Comparison of ENCODE assay signal across 21 mouse cellular contexts in genomic region chr9:103376346-103377320, GRCm38 (mm10). TPM values are rescaled to one million over a fixed set of nuclear protein-coding genes. Genes with fewer than 3 reads are reported as not detected.
DNase-seq lines count a peak whose midpoint lies in the region; ATAC-seq and TF ChIP-seq lines count a peak whose summit lies in the region.
"Had no signal": no experiment of that assay in that cellular context is flagged by ENCODE, and none has a peak within 500 bp of the region (broad histone marks: within the 10 kb centered on the region; RNA-seq: fewer than 3 reads in every experiment).

No protein-coding gene starts in this region.

- H3K4me1 ChIP-seq in midbrain, embryonic 11.5 days (ENCODE audit: control insufficient read depth, insufficient read depth, low read length) = no peaks in the 10 kb centered on the region
- no peaks in the 10 kb centered on the region for H3K4me1 ChIP-seq in midbrain, embryonic 13.5 days (replicated peaks)
- peaks cover 12% of the 10 kb centered on the region; the same call in 1 of the 2 replicates for H3K4me1 ChIP-seq in embryonic facial prominence, embryonic 10.5 days
- no peaks in the 10 kb centered on the region for H3K4me1 ChIP-seq in intestine, embryonic 15.5 days (replicated peaks)
- H3K4me1 ChIP-seq in stomach, embryonic 15.5 days = no peaks in the 10 kb centered on the region
- peaks cover 8% of the 10 kb centered on the region; the same call in 1 of the 2 replicates for H3K4me1 ChIP-seq in cerebellum, adult 2 months (ENCODE audit: control insufficient read depth, insufficient read depth, low read length)

- H3K9me3 ChIP-seq in midbrain, embryonic 11.5 days (ENCODE audit: control insufficient read depth, low read length) = no peaks in the 10 kb centered on the region
- no peaks in the 10 kb centered on the region for H3K9me3 ChIP-seq in midbrain, embryonic 13.5 days
- H3K9me3 ChIP-seq in embryonic facial prominence, embryonic 10.5 days = no peaks in the 10 kb centered on the region
- no peaks in the 10 kb centered on the region for H3K9me3 ChIP-seq in intestine, embryonic 15.5 days
- no peaks in the 10 kb centered on the region for H3K9me3 ChIP-seq in stomach, embryonic 15.5 days
- H3K9me3 ChIP-seq: heart, embryonic 12.5 days; liver, embryonic 13.5 days; midbrain, embryonic 12.5 days had no signal

- H3K4me2 ChIP-seq in midbrain, embryonic 11.5 days = no peak overlapping the region
- no peak overlapping the region for H3K4me2 ChIP-seq in midbrain, embryonic 13.5 days (replicated peaks)
- H3K4me2 ChIP-seq in intestine, embryonic 15.5 days (replicated peaks) = no peak overlapping the region
- H3K4me2 ChIP-seq in stomach, embryonic 15.5 days = no peak overlapping the region
- H3K4me2 ChIP-seq: heart, embryonic 12.5 days; liver, embryonic 13.5 days; midbrain, embryonic 12.5 days had no signal

- DNase-seq in midbrain, embryonic 11.5 days (ENCODE audit: low spot score, missing footprints) = peak; percentile 80
- no peak for DNase-seq in embryonic facial prominence, embryonic 10.5 days (ENCODE audit: low spot score)
- no peak for DNase-seq in right cerebral cortex, postnatal 14 days
- DNase-seq in cerebellum, adult 2 months = no peak
- DNase-seq in cerebellum, postnatal 36 days = no peak
- DNase-seq: adrenal gland, adult 8-10 months; cerebellum, adult 18-20 months; heart, postnatal 4 days; kidney, adult 8-10 months; liver, embryonic 13.5 days; lung, postnatal 14 days; right cerebral cortex, adult 18-20 months; thymus, postnatal 36 days had no signal

- no peak for ATAC-seq in midbrain, embryonic 11.5 days (ENCODE audit: low FRiP score)
- no peak for ATAC-seq in midbrain, embryonic 13.5 days
- ATAC-seq in intestine, embryonic 15.5 days = 0 out of 2 replicates have a peak, but pooled peaks have one; percentile 16
- ATAC-seq in stomach, embryonic 15.5 days (ENCODE audit: insufficient read depth, low FRiP score, low read depth) = no peak
- ATAC-seq: CD4-positive, CD25-positive, alpha-beta regulatory T cell, adult 4 months; forebrain, embryonic 14.5 days; hindbrain, embryonic 16.5 days had no signal

- 69% methylated on average over 7 of the region's 7 CpGs for WGBS in midbrain, embryonic 11.5 days
- 65% methylated on average over 7 of the region's 7 CpGs for WGBS in midbrain, embryonic 13.5 days
- WGBS in embryonic facial prominence, embryonic 10.5 days = 71% methylated on average over 7 of the region's 7 CpGs
- WGBS in intestine, embryonic 15.5 days = 57% methylated on average over 7 of the region's 7 CpGs
- WGBS in stomach, embryonic 15.5 days = 53% methylated on average over 7 of the region's 7 CpGs
- 82% methylated on average over 7 of the region's 7 CpGs for WGBS in cerebellum, adult 2 months

- H3K36me3 ChIP-seq in midbrain, embryonic 11.5 days (ENCODE audit: control insufficient read depth, insufficient read depth, low read length) = no peaks in the 10 kb centered on the region
- no peaks in the 10 kb centered on the region for H3K36me3 ChIP-seq in midbrain, embryonic 13.5 days
- no peaks in the 10 kb centered on the region for H3K36me3 ChIP-seq in embryonic facial prominence, embryonic 10.5 days (replicated peaks)
- no peaks in the 10 kb centered on the region for H3K36me3 ChIP-seq in intestine, embryonic 15.5 days
- no peaks in the 10 kb centered on the region for H3K36me3 ChIP-seq in stomach, embryonic 15.5 days
- H3K36me3 ChIP-seq: heart, embryonic 12.5 days; liver, embryonic 13.5 days; midbrain, embryonic 12.5 days had no signal

- no peak for TF ChIP-seq POLR2A in cerebellum, adult 2 months (IDR thresholded peaks at IDR 0.05; ENCODE audit: borderline replicate concordance, insufficient read depth, low read length)

- H3K4me3 ChIP-seq in midbrain, embryonic 11.5 days (ENCODE audit: low read depth, low read length) = no peak overlapping the region
- no peak overlapping the region for H3K4me3 ChIP-seq in midbrain, embryonic 13.5 days (replicated peaks)
- H3K4me3 ChIP-seq in embryonic facial prominence, embryonic 10.5 days = no peak overlapping the region
- H3K4me3 ChIP-seq in intestine, embryonic 15.5 days (replicated peaks) = no peak overlapping the region
- H3K4me3 ChIP-seq in stomach, embryonic 15.5 days (replicated peaks) = no peak overlapping the region
- no peak overlapping the region for H3K4me3 ChIP-seq in cerebellum, adult 2 months (replicated peaks; ENCODE audit: insufficient read depth, low read depth, low read length)
- H3K4me3 ChIP-seq: heart, embryonic 12.5 days; liver, embryonic 13.5 days; midbrain, embryonic 12.5 days had no signal

- no peak overlapping the region for H3K27ac ChIP-seq in midbrain, embryonic 11.5 days (ENCODE audit: low read depth, low read length)
- no peak overlapping the region for H3K27ac ChIP-seq in midbrain, embryonic 13.5 days
- peak overlapping the region; percentile 24; the same call in 1 of the 2 replicates for H3K27ac ChIP-seq in embryonic facial prominence, embryonic 10.5 days (replicated peaks)
- H3K27ac ChIP-seq in intestine, embryonic 15.5 days = no peak overlapping the region
- H3K27ac ChIP-seq in stomach, embryonic 15.5 days = peak overlapping the region; percentile 28; the same call in 1 of the 2 replicates
- no peak overlapping the region for H3K27ac ChIP-seq in cerebellum, adult 2 months (ENCODE audit: insufficient read depth, low read length)
- H3K27ac ChIP-seq: liver, embryonic 13.5 days; midbrain, embryonic 12.5 days had no signal

- no peak overlapping the region for H3K9ac ChIP-seq in midbrain, embryonic 11.5 days (ENCODE audit: low read length)
- no peak overlapping the region for H3K9ac ChIP-seq in midbrain, embryonic 13.5 days (replicated peaks)
- H3K9ac ChIP-seq in intestine, embryonic 15.5 days = no peak overlapping the region
- no peak overlapping the region for H3K9ac ChIP-seq in stomach, embryonic 15.5 days
- H3K9ac ChIP-seq: heart, embryonic 12.5 days; liver, embryonic 13.5 days; midbrain, embryonic 12.5 days had no signal

- H3K27me3 ChIP-seq in midbrain, embryonic 11.5 days (ENCODE audit: control insufficient read depth, insufficient read depth, low read length) = no peaks in the 10 kb centered on the region
- no peaks in the 10 kb centered on the region for H3K27me3 ChIP-seq in midbrain, embryonic 13.5 days
- no peaks in the 10 kb centered on the region for H3K27me3 ChIP-seq in embryonic facial prominence, embryonic 10.5 days (replicated peaks; ENCODE audit: low read depth, poor library complexity, severe bottlenecking)
- H3K27me3 ChIP-seq in intestine, embryonic 15.5 days (replicated peaks) = no peaks in the 10 kb centered on the region
- no peaks in the 10 kb centered on the region for H3K27me3 ChIP-seq in stomach, embryonic 15.5 days (replicated peaks)
- H3K27me3 ChIP-seq in cerebellum, adult 2 months (ENCODE audit: control insufficient read depth, insufficient read depth, low read length) = no peaks in the 10 kb centered on the region
- H3K27me3 ChIP-seq: heart, embryonic 12.5 days; liver, embryonic 13.5 days; midbrain, embryonic 12.5 days had no signal

- no peak for TF ChIP-seq CTCF in cerebellum, adult 2 months (IDR thresholded peaks at IDR 0.05; ENCODE audit: borderline replicate concordance, insufficient read depth, low read depth, low read length)

RNA-seq across cellular contexts. Expression of gene Cdv3, which starts 11.0 kb away (rescaled TPM):
- polyA plus RNA-seq in midbrain, embryonic 11.5 days (2014; fragmentation: Nextera tagmentation; extraction: Ambion mirVana) = 139 and 144 TPM in 2 replicates
- polyA plus RNA-seq in midbrain, embryonic 13.5 days (2015; fragmentation: Nextera tagmentation; extraction: Ambion mirVana) = 85.2 and 105 TPM in 2 replicates
- 184 and 185 TPM in 2 replicates for polyA plus RNA-seq in embryonic facial prominence, embryonic 10.5 days (2016; fragmentation: Nextera tagmentation; extraction: Ambion mirVana)
- 90.7 and 97.1 TPM in 2 replicates for polyA plus RNA-seq in intestine, embryonic 15.5 days (2015; fragmentation: Nextera tagmentation; extraction: Ambion mirVana)
- 90.6 and 98.6 TPM in 2 replicates for polyA plus RNA-seq in stomach, embryonic 15.5 days (2015; fragmentation: Nextera tagmentation; extraction: Ambion mirVana)
- 56.1 and 58.3 TPM in 2 replicates for polyA plus RNA-seq in cerebellum, adult 2 months (2012; rRNA removed)

Comparison
In these comparisons a context has a peak if more than half of its experiments do, and no peak if none do; other contexts are left out.
1. H3K27ac ChIP-seq: peak in embryonic facial prominence, embryonic 10.5 days (single experiment) and stomach, embryonic 15.5 days (single experiment); none in midbrain, embryonic 11.5 days (single experiment), midbrain, embryonic 13.5 days (single experiment), intestine, embryonic 15.5 days (single experiment) and cerebellum, adult 2 months (single experiment).